Mouse (Mus musculus): Measurements from ENCODE around the gene 2810021J22Rik.
"Not testable (repeated sequence)": the region's sequence is repeated elsewhere in the genome, so short reads cannot be mapped to it uniquely, and the experiment has no call there.

GRCm38 (mm10) chr11:58832541-58832940, 34.5 kb upstream of the 2810021J22Rik start:
- not testable (repeated sequence) for TF ChIP-seq POLR2A, CTCF (IDR thresholded peaks at IDR 0.05; ENCODE audit: insufficient read depth, low read depth, low read length)

Measured in olfactory bulb, adult 2 months (tissue).